Mouse (Mus musculus) brain, embryonic 14.5 days (tissue): ENCODE results near the gene Calr4.

ENCODE experiments used
- CTCF ChIP-seq: fragments of 200-500 bp; IDR thresholded peaks from 2 replicates; pipeline ENCODE4 v1.5.1; 2012; ENCODE audit warnings: inconsistent platforms, mild to moderate bottlenecking, moderate library complexity, borderline replicate concordance; ENCODE audit not compliant: insufficient read depth, insufficient read length; ENCODE audit errors: extremely low read depth
- POLR2A ChIP-seq: fragments of 200-500 bp; IDR thresholded peaks from 2 replicates; pipeline ENCODE4 v1.6.1; 2012; ENCODE audit warnings: mild to moderate bottlenecking, inconsistent platforms, borderline replicate concordance; ENCODE audit not compliant: poor library complexity, insufficient read depth, insufficient read length, severe bottlenecking; ENCODE audit errors: extremely low read depth

DNA sequence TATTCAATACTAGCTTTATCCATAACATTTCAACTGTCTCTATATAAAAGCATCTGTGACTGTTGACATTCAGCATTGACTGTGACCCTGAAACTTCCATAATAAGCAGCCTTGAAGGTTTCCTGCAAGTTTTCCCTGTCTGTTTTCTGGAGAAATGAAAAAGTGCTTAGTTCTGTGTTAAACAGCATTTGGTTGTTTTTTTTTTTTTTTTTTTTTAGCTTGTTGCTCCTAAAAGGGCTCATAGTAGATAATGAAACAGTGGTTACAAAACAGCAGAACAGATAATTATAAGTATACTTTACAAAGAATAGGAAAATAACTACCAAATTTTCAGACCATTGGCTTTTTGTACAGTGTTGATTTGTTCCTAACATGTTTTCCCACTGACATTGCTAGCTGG is 60.3 kb downstream of the Calr4 start:
- TF ChIP-seq CTCF: no peak
- no peak for TF ChIP-seq POLR2A
